Mouse (Mus musculus): ENCODE measurements at regions not wholly inside any gene's neighbourhood (a gene's known extent, or its start where the extent isn't known, plus 50 kb on each side); places are given as distances from the start of the nearest gene placed in this dataset.

DNA sequence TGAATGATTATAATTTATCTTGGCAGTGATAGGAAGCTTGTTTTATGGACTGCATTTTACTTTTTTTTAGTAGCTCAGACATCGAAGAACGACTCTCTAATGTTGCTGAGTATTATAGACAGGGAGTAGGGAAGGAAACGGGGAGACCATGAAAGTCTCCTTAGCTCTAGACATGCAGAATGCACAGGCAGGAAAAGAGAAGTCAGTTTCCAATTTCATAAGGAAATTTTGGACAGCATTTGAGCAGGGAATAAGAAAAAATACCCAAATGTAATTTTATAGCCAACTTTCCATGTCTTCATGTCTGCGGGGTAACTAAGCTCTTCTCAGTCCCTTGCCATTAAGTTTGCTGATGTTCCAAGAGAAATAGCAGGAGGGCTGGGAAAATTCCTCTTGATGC, 92.0 kb upstream of the Ednra start:
- TF ChIP-seq MAX (IDR thresholded peaks at IDR 0.05; ENCODE audit: low read length) (no peak), CHD1 (IDR thresholded peaks at IDR 0.05; ENCODE audit: low read depth, low read length) (no peak), MEF2A (IDR thresholded peaks at IDR 0.05; ENCODE audit: extremely low read depth, insufficient replicate concordance, low read depth, low read length, poor library complexity, severe bottlenecking) (no peak), SIN3A (IDR thresholded peaks at IDR 0.05; ENCODE audit: low read length) (no peak), MYB (IDR thresholded peaks at IDR 0.05; ENCODE audit: low read depth, low read length) (no peak), ZKSCAN1 (IDR thresholded peaks at IDR 0.05; ENCODE audit: low read depth, low read length) (no peak), MXI1 (IDR thresholded peaks at IDR 0.05; ENCODE audit: low read depth, low read length) (no peak), POLR2A (IDR thresholded peaks at IDR 0.05; ENCODE audit: control insufficient read depth in 1 of 2, insufficient read depth in 1 of 2, low read depth in 1 of 2, low read length in 2 of 2, poor library complexity in 1 of 2) (no peak), POLR2AphosphoS2 (IDR thresholded peaks at IDR 0.05; ENCODE audit: low read length) (no peak)
- no peak for DNase-seq (ENCODE audit: low read depth, low spot score)
- H3K4me3 ChIP-seq (ENCODE audit: control insufficient read depth in 1 of 2, insufficient read depth in 1 of 2, low read depth in 2 of 2, low read length in 2 of 2) = no peak overlapping the region

GRCm38 (mm10) chr8:77825786-77826185, 101.5 kb upstream of the Ednra start:
- H3K27me3 ChIP-seq (ENCODE audit: control insufficient read depth in 1 of 2, insufficient read depth in 2 of 2, low read length in 2 of 2) = no peaks in the 10 kb centered on the region
- no peak for TF ChIP-seq HCFC1 (IDR thresholded peaks at IDR 0.05; ENCODE audit: low read depth, low read length)
- no peak for TF ChIP-seq KAT2A (conservative IDR thresholded peaks at IDR 0.05; ENCODE audit: low read depth, low read length)
- no peak for DNase-seq (ENCODE audit: low read depth, low spot score)
- no peaks in the 10 kb centered on the region for H3K79me2 ChIP-seq (ENCODE audit: control insufficient read depth, insufficient read depth, low read length, poor library complexity)
- no peak overlapping the region for H3K27ac ChIP-seq (ENCODE audit: control insufficient read depth, low read depth, low read length)
- no peak overlapping the region for H3K9ac ChIP-seq (ENCODE audit: control insufficient read depth, low read depth, low read length, poor library complexity, severe bottlenecking)
- H3K36me3 ChIP-seq (ENCODE audit: control insufficient read depth in 1 of 2, insufficient read depth in 2 of 2, low read length in 2 of 2) = no peaks in the 10 kb centered on the region
- no peak overlapping the region for H3K4me3 ChIP-seq (ENCODE audit: control insufficient read depth in 1 of 2, insufficient read depth in 1 of 2, low read depth in 2 of 2, low read length in 2 of 2)
- H3K9me3 ChIP-seq (replicated peaks; ENCODE audit: insufficient read depth, low read length) = no peaks in the 10 kb centered on the region
- no peaks in the 10 kb centered on the region for H3K4me1 ChIP-seq (ENCODE audit: control insufficient read depth in 1 of 2, insufficient read depth in 2 of 2, low read length in 2 of 2)

More for the DNA sequence above, 92.0 kb upstream of the Ednra start:
- Histone ChIP-seq H3K9me3 (replicated peaks; ENCODE audit: insufficient read depth, low read length) (no peaks in the 10 kb centered on the region), H3K9ac (ENCODE audit: control insufficient read depth, low read depth, low read length, poor library complexity, severe bottlenecking) (no peak overlapping the region), H3K4me1 (ENCODE audit: control insufficient read depth in 1 of 2, insufficient read depth in 2 of 2, low read length in 2 of 2) (no peaks in the 10 kb centered on the region), H3K27me3 (ENCODE audit: control insufficient read depth in 1 of 2, insufficient read depth in 2 of 2, low read length in 2 of 2) (no peaks in the 10 kb centered on the region), H3K36me3 (ENCODE audit: control insufficient read depth in 1 of 2, insufficient read depth in 2 of 2, low read length in 2 of 2) (no peaks in the 10 kb centered on the region), H3K27ac (ENCODE audit: control insufficient read depth, low read depth, low read length) (no peak overlapping the region), H3K79me2 (ENCODE audit: control insufficient read depth, insufficient read depth, low read length, poor library complexity) (no peaks in the 10 kb centered on the region)

- TF ChIP-seq RAD21 (IDR thresholded peaks at IDR 0.05; ENCODE audit: low read depth, low read length) = no peak
- TF ChIP-seq TBP (IDR thresholded peaks at IDR 0.05; ENCODE audit: low read depth, low read length) = no peak
- TF ChIP-seq CHD2 (IDR thresholded peaks at IDR 0.05; ENCODE audit: low read length) = no peak
- no peak for TF ChIP-seq UBTF (IDR thresholded peaks at IDR 0.05; ENCODE audit: borderline replicate concordance, insufficient read depth, low read depth, low read length)
- TF ChIP-seq POLR2AphosphoS2 (IDR thresholded peaks at IDR 0.05; ENCODE audit: low read length) = no peak
- TF ChIP-seq E2F4 (IDR thresholded peaks at IDR 0.05; ENCODE audit: borderline replicate concordance, low read depth, low read length) = no peak
- TF ChIP-seq ZMIZ1 (IDR thresholded peaks at IDR 0.05; ENCODE audit: low read depth, low read length) = no peak
- TF ChIP-seq GABPA (IDR thresholded peaks at IDR 0.05; ENCODE audit: low read depth, low read length) = no peak
- TF ChIP-seq USF1 (IDR thresholded peaks at IDR 0.05; ENCODE audit: low read depth, low read length) = no peak
- no peak for TF ChIP-seq ELF1 (IDR thresholded peaks at IDR 0.05; ENCODE audit: low read depth, low read length)
- no peak for TF ChIP-seq KAT2A (conservative IDR thresholded peaks at IDR 0.05; ENCODE audit: low read depth, low read length)
- TF ChIP-seq MYC (IDR thresholded peaks at IDR 0.05; ENCODE audit: low read depth, low read length) = no peak
- TF ChIP-seq USF2 (IDR thresholded peaks at IDR 0.05; ENCODE audit: borderline replicate concordance in 1 of 2, insufficient read depth in 1 of 2, low read depth in 1 of 2, low read length in 2 of 2) = no peak
- no peak for TF ChIP-seq CHD1 (IDR thresholded peaks at IDR 0.05; ENCODE audit: low read depth, low read length)
- TF ChIP-seq ETS1 (IDR thresholded peaks at IDR 0.05; ENCODE audit: low read depth, low read length) = no peak
- TF ChIP-seq POLR2AphosphoS5 (IDR thresholded peaks at IDR 0.05; ENCODE audit: borderline replicate concordance, low read depth, low read length) = no peak
- no peak overlapping the region for H3K9ac ChIP-seq (ENCODE audit: control insufficient read depth, low read depth, low read length, poor library complexity, severe bottlenecking)
- no peaks in the 10 kb centered on the region for H3K36me3 ChIP-seq (ENCODE audit: control insufficient read depth in 1 of 2, insufficient read depth in 2 of 2, low read length in 2 of 2)
- H3K27me3 ChIP-seq (ENCODE audit: control insufficient read depth in 1 of 2, insufficient read depth in 2 of 2, low read length in 2 of 2) = no peaks in the 10 kb centered on the region
- H3K4me3 ChIP-seq (ENCODE audit: control insufficient read depth in 1 of 2, insufficient read depth in 1 of 2, low read depth in 2 of 2, low read length in 2 of 2) = no peak overlapping the region
- H3K4me1 ChIP-seq (ENCODE audit: control insufficient read depth in 1 of 2, insufficient read depth in 2 of 2, low read length in 2 of 2) = no peaks in the 10 kb centered on the region
- no peak for DNase-seq (ENCODE audit: low read depth, low spot score)
- no peaks in the 10 kb centered on the region for H3K9me3 ChIP-seq (replicated peaks; ENCODE audit: insufficient read depth, low read length)
- H3K27ac ChIP-seq (ENCODE audit: control insufficient read depth, low read depth, low read length) = no peak overlapping the region
- H3K79me2 ChIP-seq (ENCODE audit: control insufficient read depth, insufficient read depth, low read length, poor library complexity) = no peaks in the 10 kb centered on the region
Observed at GRCm38 (mm10) chr8:77826255-77826654, 102.0 kb upstream of the Ednra start.
